Mouse (Mus musculus) heart, embryonic 12.5 days (tissue): Measurements from ENCODE around the gene L3mbtl4. TPM values are rescaled to one million over a fixed set of nuclear protein-coding genes. Genes with fewer than 3 reads are reported as not detected.

Experiments
- ATAC-seq: fragments of 200-750 bp; cut with Nextera tagmentation; 2 replicates; pipeline ENCODE4 v1.8.0; 2017; ENCODE audit warnings: moderate TSS enrichment, moderate library complexity; ENCODE audit not compliant: insufficient number of reproducible peaks, low FRiP score
- H3K27ac ChIP-seq: fragments of 300-500 bp; sonication (generic); 2 replicates; pipeline ENCODE4 v1.5.1; 2016; ENCODE audit warnings: mild to moderate bottlenecking, moderate library complexity; ENCODE audit not compliant: poor library complexity, severe bottlenecking
- H3K27me3 ChIP-seq: fragments of 300-500 bp; sonication (generic); replicated peaks from 2 replicates; pipeline ENCODE4 v1.6.1; 2016; ENCODE audit warnings: mild to moderate bottlenecking, moderate library complexity
- H3K36me3 ChIP-seq: fragments of 300-500 bp; sonication (generic); 2 replicates; pipeline ENCODE4 v1.6.1; 2016; ENCODE audit warnings: mild to moderate bottlenecking, moderate library complexity
- H3K4me1 ChIP-seq: fragments of 300-500 bp; sonication (generic); replicated peaks from 2 replicates; pipeline ENCODE4 v1.6.1; 2016; ENCODE audit warnings: mild to moderate bottlenecking
- H3K4me2 ChIP-seq: fragments of 300-500 bp; sonication (generic); 2 replicates; pipeline ENCODE4 v1.6.1; 2016; ENCODE audit warnings: mild to moderate bottlenecking, moderate library complexity
- H3K4me3 ChIP-seq: fragments of 300-500 bp; sonication (generic); 2 replicates; pipeline ENCODE4 v1.5.1; 2016; ENCODE audit warnings: mild to moderate bottlenecking
- H3K9ac ChIP-seq: fragments of 300-500 bp; sonication (generic); 2 replicates; pipeline ENCODE4 v1.6.1; 2016; ENCODE audit warnings: mild to moderate bottlenecking, moderate library complexity
- H3K9me3 ChIP-seq: fragments of 300-500 bp; sonication (generic); replicated peaks from 2 replicates; pipeline ENCODE4 v1.6.1; 2016; ENCODE audit warnings: mild to moderate bottlenecking, moderate library complexity
- WGBS: fragments of 180-500 bp; shearing (Covaris S2); methylation state at CpG from one replicate; pipeline ENCODE4 v1.1.7; 2016; 5-methylcytosine and 5-hydroxymethylcytosine counted together
- polyA plus RNA-seq: library from polyadenylated mRNA; unstranded; fragments of >200 nt; fragmentation: Nextera tagmentation; extraction: Ambion mirVana; gene quantifications from 2 replicates; pipeline ENCODE4 v1.2.1, GENCODE M21; 2016

The L3mbtl4 gene
- polyA plus RNA-seq, 1 experiment from 2014 or later: 0.08 TPM

DNA sequence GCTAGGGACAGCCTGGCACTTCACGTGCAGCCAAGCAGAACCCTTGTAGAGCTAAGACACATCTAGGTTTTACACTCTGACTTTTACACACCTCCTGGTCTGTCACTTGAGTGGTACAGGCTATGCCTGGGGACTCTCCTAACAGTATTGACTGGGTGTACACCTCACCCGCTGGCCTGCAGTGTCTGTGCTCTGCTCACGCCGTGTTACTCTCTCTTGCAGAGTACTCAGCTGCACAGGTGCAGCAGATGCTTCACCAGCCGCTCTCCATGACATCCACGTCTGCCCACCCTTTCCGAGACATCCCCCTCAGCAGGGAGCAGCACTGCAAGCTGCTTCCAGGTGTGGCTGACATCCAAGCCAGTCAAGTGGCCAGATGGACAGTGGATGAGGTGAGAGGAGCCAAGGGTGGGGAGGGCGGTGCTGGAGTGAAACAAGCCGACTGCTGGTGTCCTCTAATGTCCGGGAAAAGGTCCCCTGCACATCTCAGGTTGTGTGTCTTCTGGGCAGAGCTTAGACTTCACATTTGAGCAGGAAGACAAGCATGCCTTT lies 490.8 kb downstream of the L3mbtl4 start:
- Histone ChIP-seq H3K9me3 (no peaks in the 10 kb centered on the region), H3K4me1 (no peaks in the 10 kb centered on the region), H3K27me3 (no peaks in the 10 kb centered on the region), H3K27ac (no peak overlapping the region), H3K4me2 (no peak overlapping the region), H3K4me3 (no peak overlapping the region), H3K36me3 (no peaks in the 10 kb centered on the region), H3K9ac (no peak overlapping the region)
- no peak for ATAC-seq
- WGBS: 78% methylated on average over 10 of the region's 10 CpGs

DNA sequence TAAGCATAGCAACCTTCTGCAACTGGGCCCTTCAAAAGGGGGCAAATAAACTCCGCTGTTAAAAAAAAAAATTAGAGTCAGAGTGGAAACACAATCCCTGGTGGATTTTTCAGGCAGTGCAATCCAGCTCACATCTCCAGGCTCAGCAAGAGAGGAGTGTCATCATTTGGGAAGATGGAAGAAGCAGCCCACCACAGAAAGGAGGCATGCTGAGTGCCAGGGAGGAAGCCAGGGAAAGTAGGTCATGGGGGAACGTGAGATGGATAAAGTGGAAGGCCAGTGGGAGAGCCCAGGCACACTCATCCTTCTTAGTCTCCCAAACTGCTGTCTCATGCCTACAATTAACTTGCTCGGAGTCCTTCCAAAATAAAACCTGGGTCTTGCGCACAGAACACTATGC lies 496.0 kb downstream of the L3mbtl4 start:
- WGBS: 81% methylated on average over 4 of the region's 4 CpGs
- Histone ChIP-seq H3K27me3 (no peaks in the 10 kb centered on the region), H3K4me1 (no peaks in the 10 kb centered on the region), H3K36me3 (no peaks in the 10 kb centered on the region), H3K9me3 (no peaks in the 10 kb centered on the region), H3K9ac (no peak overlapping the region), H3K27ac (no peak overlapping the region), H3K4me2 (no peak overlapping the region), H3K4me3 (no peak overlapping the region)
- no peak for ATAC-seq

DNA sequence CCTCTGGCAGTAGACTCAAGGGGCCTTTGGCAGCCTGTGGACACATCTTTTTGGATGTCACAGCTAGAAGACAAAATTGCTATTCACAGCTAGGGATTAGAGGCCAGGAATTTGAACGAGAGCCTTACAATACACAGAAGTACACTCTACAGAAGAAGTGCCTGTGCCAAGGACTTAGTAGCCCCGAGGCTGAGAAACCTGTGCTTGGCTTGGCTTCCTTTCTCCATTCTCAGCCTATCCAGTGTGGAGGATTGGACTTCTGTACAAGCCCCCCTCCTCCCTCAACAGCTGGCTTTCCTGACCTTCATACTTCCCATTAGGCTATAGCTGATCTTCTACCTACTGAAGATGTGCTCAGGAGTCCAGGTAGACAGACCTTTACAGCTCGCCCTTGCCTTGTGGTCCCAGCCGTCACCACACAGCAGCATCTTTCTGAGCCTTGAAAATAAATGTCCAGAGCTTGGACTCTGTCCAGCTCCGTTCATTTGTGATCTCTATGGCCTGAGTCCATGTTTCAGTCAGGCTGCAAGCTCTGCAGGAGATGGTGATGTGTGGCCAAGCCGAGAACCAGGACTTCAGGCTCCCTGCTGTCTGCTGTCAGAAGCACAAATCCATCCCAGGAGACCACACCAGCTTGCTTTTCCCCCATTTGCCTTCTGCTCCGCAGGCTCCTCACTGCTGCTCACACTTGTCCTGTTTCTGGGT lies 497.6 kb downstream of the L3mbtl4 start:
- 63% methylated on average over 7 of the region's 7 CpGs for WGBS
- H3K4me1 ChIP-seq: no peaks in the 10 kb centered on the region
- H3K27ac ChIP-seq: no peak overlapping the region
- no peaks in the 10 kb centered on the region for H3K9me3 ChIP-seq
- no peak for ATAC-seq
- H3K27me3 ChIP-seq: no peaks in the 10 kb centered on the region
- no peak overlapping the region for H3K9ac ChIP-seq
- no peak overlapping the region for H3K4me2 ChIP-seq
- H3K4me3 ChIP-seq: no peak overlapping the region
- no peaks in the 10 kb centered on the region for H3K36me3 ChIP-seq

DNA sequence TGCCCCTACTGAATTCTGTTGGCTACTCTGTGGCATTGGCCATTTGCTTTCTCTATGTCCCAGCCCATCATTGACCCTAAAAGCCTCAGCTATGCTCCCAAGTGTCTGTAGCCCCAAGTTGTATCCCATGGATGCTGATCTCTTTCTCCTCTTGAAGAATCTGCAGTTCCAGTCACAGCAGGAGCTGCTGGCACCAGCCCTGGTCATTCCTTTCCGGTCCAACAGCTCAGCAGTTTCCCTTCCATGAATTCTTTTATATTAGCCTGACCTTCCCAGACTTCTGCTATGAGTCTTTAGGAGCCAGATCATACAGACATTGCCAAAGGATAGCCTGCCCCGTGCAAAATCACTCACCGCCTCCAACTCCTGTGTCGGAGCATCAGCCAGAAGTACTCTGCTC lies 520.1 kb downstream of the L3mbtl4 start:
- ATAC-seq: no peak
- 78% methylated on average over 4 of the region's 4 CpGs for WGBS

DNA sequence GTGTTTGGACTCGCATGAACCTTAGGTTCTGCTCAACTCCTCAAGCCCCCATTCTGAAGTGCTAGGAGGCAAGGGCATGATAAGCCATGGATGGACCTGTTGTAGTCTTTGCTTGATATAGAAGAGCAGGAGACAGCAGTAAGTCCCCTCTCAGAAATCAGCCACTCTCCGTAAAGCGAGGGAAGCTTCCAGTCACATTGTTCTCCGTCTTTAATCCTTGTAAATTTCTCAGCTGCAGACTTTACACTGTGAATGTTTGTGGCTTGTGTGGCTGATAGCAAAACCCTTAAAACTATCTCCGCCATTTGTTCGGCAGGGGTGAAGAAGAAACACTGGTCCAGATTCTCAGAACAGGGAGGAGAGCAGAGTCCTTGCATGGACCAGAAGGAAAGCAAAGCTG lies 552.7 kb downstream of the L3mbtl4 start, which contains the start of gene Tmem200c:
Gene Tmem200c (plus strand): TSS at position 301 of the 400 bp plus-strand sequence.
- H3K9ac ChIP-seq: no peak within 1 kb of the TSS
- H3K4me3 ChIP-seq: no peak within 1 kb of the TSS
- no peak within 1 kb of the TSS for H3K4me2 ChIP-seq
- WGBS: 68% methylated on average over 6 of the region's 6 CpGs
- no peaks in the 10 kb centered on the region for H3K9me3 ChIP-seq
- H3K36me3 ChIP-seq: no peaks in the 10 kb centered on the region
- H3K27me3 ChIP-seq: peaks cover 3% of the 10 kb centered on the region; the same call in 1 of the 2 replicates
- ATAC-seq: no peak
- no peak within 1 kb of the TSS for H3K27ac ChIP-seq
- H3K4me1 ChIP-seq: no peaks in the 10 kb centered on the region

More for the DNA sequence above, 520.1 kb downstream of the L3mbtl4 start:
- Histone ChIP-seq H3K4me1 (no peaks in the 10 kb centered on the region), H3K36me3 (no peaks in the 10 kb centered on the region), H3K27me3 (no peaks in the 10 kb centered on the region), H3K9me3 (no peaks in the 10 kb centered on the region), H3K27ac (no peak overlapping the region), H3K9ac (no peak overlapping the region), H3K4me3 (no peak overlapping the region), H3K4me2 (no peak overlapping the region)
